In the genomic region with DNA sequence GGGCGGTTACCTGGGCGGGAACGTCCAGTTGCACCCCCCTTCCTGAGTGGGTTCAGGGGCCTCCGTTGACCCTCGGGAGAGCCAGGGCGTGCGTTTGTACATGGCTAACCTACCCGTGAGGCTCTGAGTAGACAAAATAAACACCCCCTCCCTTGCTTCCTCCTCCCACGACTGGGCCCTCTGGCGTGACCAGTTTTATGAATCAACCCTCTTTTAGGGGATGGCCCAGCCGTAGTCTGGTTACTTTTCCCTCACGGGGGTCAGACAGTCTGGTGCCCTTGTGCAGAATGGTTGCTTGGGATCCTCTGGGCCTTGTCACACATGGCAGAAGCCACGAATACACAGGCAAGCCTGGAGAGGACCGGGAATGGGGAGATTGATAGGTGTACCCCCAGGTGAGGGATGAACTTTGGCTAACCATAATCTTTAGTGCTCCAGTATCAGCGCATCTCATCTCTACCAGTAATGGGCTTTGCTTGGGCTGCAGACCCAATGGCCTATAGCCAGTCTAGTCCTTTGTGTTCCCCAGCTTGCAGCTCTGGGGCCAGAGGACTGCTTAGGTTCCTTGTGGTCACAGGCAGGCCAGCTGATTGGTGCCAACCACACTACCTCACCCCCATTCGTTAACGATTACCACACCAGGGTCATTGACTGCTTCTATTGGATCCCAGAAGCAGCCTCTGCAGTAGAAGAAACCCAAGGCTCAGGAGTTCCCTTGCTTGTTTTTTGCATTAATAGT, we compare ENCODE assay signal across 8 mouse cellular contexts. TPM values are rescaled to one million over a fixed set of nuclear protein-coding genes. Genes with fewer than 3 reads are reported as not detected.
DNase-seq lines count a peak whose midpoint lies in the region; ATAC-seq and TF ChIP-seq lines count a peak whose summit lies in the region.

No protein-coding gene starts in this region.

- H3K9ac ChIP-seq in intestine, embryonic 16.5 days (ENCODE audit: low read depth, low read length), result peak overlapping the region; percentile 89
- H3K9ac ChIP-seq in liver, embryonic 16.5 days (ENCODE audit: low read depth, low read length), result peak overlapping the region; percentile 73
- H3K9ac ChIP-seq in neural tube, embryonic 15.5 days (replicated peaks), result peak overlapping the region; percentile 62

- peaks cover 43% of the 10 kb centered on the region for H3K4me1 ChIP-seq in intestine, embryonic 16.5 days (ENCODE audit: control insufficient read depth, insufficient read depth, low read length)
- peaks cover 30% of the 10 kb centered on the region for H3K4me1 ChIP-seq in liver, embryonic 16.5 days (ENCODE audit: control insufficient read depth, low read depth, low read length)
- H3K4me1 ChIP-seq in neural tube, embryonic 15.5 days, result peaks cover 51% of the 10 kb centered on the region

- 2% methylated on average over 17 of the region's 17 CpGs for WGBS in intestine, embryonic 16.5 days
- WGBS in liver, embryonic 16.5 days (ENCODE audit: insufficient replicate concordance), result 15% methylated on average over 17 of the region's 17 CpGs
- 6% methylated on average over 17 of the region's 17 CpGs for WGBS in neural tube, embryonic 15.5 days

- intact Hi-C loops in gastrocnemius, adult 2 months (cut with DNase I), result no loop called here

- H3K27me3 ChIP-seq in intestine, embryonic 16.5 days (replicated peaks; ENCODE audit: control insufficient read depth, insufficient read depth, low read length), result no peaks in the 10 kb centered on the region
- H3K27me3 ChIP-seq in liver, embryonic 16.5 days (ENCODE audit: control insufficient read depth, insufficient read depth, low read depth, low read length), result no peaks in the 10 kb centered on the region
- H3K27me3 ChIP-seq in neural tube, embryonic 15.5 days (replicated peaks), result no peaks in the 10 kb centered on the region

- H3K9me3 ChIP-seq in intestine, embryonic 16.5 days (ENCODE audit: control insufficient read depth, low read length), result no peaks in the 10 kb centered on the region
- no peaks in the 10 kb centered on the region for H3K9me3 ChIP-seq in liver, embryonic 16.5 days (replicated peaks; ENCODE audit: control insufficient read depth, low read length)
- H3K9me3 ChIP-seq in neural tube, embryonic 15.5 days (replicated peaks), result no peaks in the 10 kb centered on the region

- no peaks in the 10 kb centered on the region for H3K36me3 ChIP-seq in intestine, embryonic 16.5 days (ENCODE audit: control insufficient read depth, insufficient read depth, low read length)
- no peaks in the 10 kb centered on the region for H3K36me3 ChIP-seq in liver, embryonic 16.5 days (ENCODE audit: control insufficient read depth, insufficient read depth)
- H3K36me3 ChIP-seq in neural tube, embryonic 15.5 days, result peaks cover 3% of the 10 kb centered on the region; the same call in 1 of the 2 replicates

- H3K4me2 ChIP-seq in intestine, embryonic 16.5 days (ENCODE audit: low read depth, low read length), result peak overlapping the region; percentile 79
- H3K4me2 ChIP-seq in liver, embryonic 16.5 days (ENCODE audit: low read depth, low read length), result peak overlapping the region; percentile 90
- H3K4me2 ChIP-seq in neural tube, embryonic 15.5 days, result peak overlapping the region; percentile 80

- H3K27ac ChIP-seq in gastrocnemius, adult 2 months, result peak overlapping the region; percentile 91
- H3K27ac ChIP-seq in intestine, embryonic 16.5 days (ENCODE audit: low read length), result peak overlapping the region; percentile 92
- peak overlapping the region; percentile 72 for H3K27ac ChIP-seq in liver, embryonic 16.5 days (ENCODE audit: low read length)
- peak overlapping the region; percentile 77 for H3K27ac ChIP-seq in neural tube, embryonic 15.5 days (replicated peaks)

- ATAC-seq in intestine, embryonic 16.5 days, result peak; percentile 72
- ATAC-seq in liver, embryonic 16.5 days (ENCODE audit: low read depth), result peak; percentile 62
- ATAC-seq in neural tube, embryonic 15.5 days (ENCODE audit: low FRiP score), result peak; percentile 19; the same call in 1 of the 2 replicates

- H3K4me3 ChIP-seq in gastrocnemius, adult 2 months, result peak overlapping the region; percentile 84
- H3K4me3 ChIP-seq in intestine, embryonic 16.5 days (ENCODE audit: low read length), result peak overlapping the region; percentile 83
- peak overlapping the region; percentile 69 for H3K4me3 ChIP-seq in liver, embryonic 16.5 days (ENCODE audit: low read depth, low read length)
- peak overlapping the region; percentile 56 for H3K4me3 ChIP-seq in neural tube, embryonic 15.5 days (replicated peaks)

- TF ChIP-seq CTCF in gastrocnemius, adult 2 months (IDR thresholded peaks at IDR 0.05), result no peak

- no peak for DNase-seq in gastrocnemius, adult 2 months
- no peak for DNase-seq in gastrocnemius, postnatal 10 days
- peak; percentile 91 for DNase-seq in fat pad, adult 2 months (ENCODE audit: extremely low read depth, low read depth, low spot score)
- DNase-seq in left cerebral cortex, adult 9 months (ENCODE audit: low spot score in 2 of 2), result no peak
- DNase-seq in gastrocnemius, postnatal 4 days (ENCODE audit: low spot score in 2 of 2), result no peak

RNA-seq across cellular contexts. Expression of a gene that starts 0.6 kb away (rescaled TPM):
- 100 to 1,000 TPM in 1 of 2 experiments, 10 to 100 TPM in 1; 86.4 to 110 TPM for total RNA-seq in gastrocnemius, adult 2 months (2021)
- total RNA-seq in gastrocnemius, postnatal 10 days (2021), result 10 to 100 TPM; 71.4 to 87.2 TPM
- 90.5 and 92.5 TPM in 2 replicates for polyA plus RNA-seq in intestine, embryonic 16.5 days (2015; fragmentation: Nextera tagmentation; extraction: Ambion mirVana)
- 46.5 and 47.3 TPM in 2 replicates for polyA plus RNA-seq in liver, embryonic 16.5 days (2015; fragmentation: Nextera tagmentation; extraction: Ambion mirVana)
- polyA plus RNA-seq in neural tube, embryonic 15.5 days (2015; fragmentation: Nextera tagmentation; extraction: Ambion mirVana), result 68.6 and 71.0 TPM in 2 replicates
- 10 to 100 TPM; 61.8 to 62.1 TPM for total RNA-seq in gastrocnemius, postnatal 4 days (2021)

RNA-seq across cellular contexts. Expression of a gene that starts 0.7 kb away (rescaled TPM):
- total RNA-seq in gastrocnemius, adult 2 months (2021), result 1 to 10 TPM; 4.8 to 6.0 TPM
- 10 to 100 TPM in 1 of 2 experiments, 1 to 10 TPM in 1; 9.7 to 13.0 TPM for total RNA-seq in gastrocnemius, postnatal 10 days (2021)
- 13.5 and 13.6 TPM in 2 replicates for polyA plus RNA-seq in intestine, embryonic 16.5 days (2015; fragmentation: Nextera tagmentation; extraction: Ambion mirVana)
- 2.0 and 3.0 TPM in 2 replicates for polyA plus RNA-seq in liver, embryonic 16.5 days (2015; fragmentation: Nextera tagmentation; extraction: Ambion mirVana)
- polyA plus RNA-seq in neural tube, embryonic 15.5 days (2015; fragmentation: Nextera tagmentation; extraction: Ambion mirVana), result 7.1 and 8.8 TPM in 2 replicates
- total RNA-seq in gastrocnemius, postnatal 4 days (2021), result 10 to 100 TPM; 11.7 to 15.1 TPM

RNA-seq across cellular contexts. Expression of a gene that starts 15.6 kb away (rescaled TPM):
- total RNA-seq in gastrocnemius, adult 2 months (2021), result 100 to 1,000 TPM in 1 of 2 experiments, 10 to 100 TPM in 1; 97.4 to 112 TPM
- total RNA-seq in gastrocnemius, postnatal 10 days (2021), result 10 to 100 TPM; 79.3 to 82.7 TPM
- polyA plus RNA-seq in intestine, embryonic 16.5 days (2015; fragmentation: Nextera tagmentation; extraction: Ambion mirVana), result 79.4 and 86.8 TPM in 2 replicates
- 50.8 and 54.5 TPM in 2 replicates for polyA plus RNA-seq in liver, embryonic 16.5 days (2015; fragmentation: Nextera tagmentation; extraction: Ambion mirVana)
- polyA plus RNA-seq in neural tube, embryonic 15.5 days (2015; fragmentation: Nextera tagmentation; extraction: Ambion mirVana), result 150 and 179 TPM in 2 replicates
- total RNA-seq in gastrocnemius, postnatal 4 days (2021), result 10 to 100 TPM; 77.1 TPM

RNA-seq across cellular contexts. Expression of a gene that starts 39.1 kb away (rescaled TPM):
- 10 to 100 TPM; 12.1 to 13.6 TPM for total RNA-seq in gastrocnemius, adult 2 months (2021)
- total RNA-seq in gastrocnemius, postnatal 10 days (2021), result 10 to 100 TPM; 16.3 to 23.3 TPM
- 29.2 and 30.5 TPM in 2 replicates for polyA plus RNA-seq in intestine, embryonic 16.5 days (2015; fragmentation: Nextera tagmentation; extraction: Ambion mirVana)
- polyA plus RNA-seq in liver, embryonic 16.5 days (2015; fragmentation: Nextera tagmentation; extraction: Ambion mirVana), result 10.1 and 13.5 TPM in 2 replicates
- 31.4 and 35.5 TPM in 2 replicates for polyA plus RNA-seq in neural tube, embryonic 15.5 days (2015; fragmentation: Nextera tagmentation; extraction: Ambion mirVana)
- total RNA-seq in gastrocnemius, postnatal 4 days (2021), result 10 to 100 TPM; 27.3 to 28.5 TPM

RNA-seq across cellular contexts. Expression of a gene that starts 45.9 kb away (rescaled TPM):
- 1 to 10 TPM; 5.2 to 6.9 TPM for total RNA-seq in gastrocnemius, adult 2 months (2021)
- 10 to 100 TPM; 22.2 to 32.3 TPM for total RNA-seq in gastrocnemius, postnatal 10 days (2021)
- 14.5 and 18.1 TPM in 2 replicates for polyA plus RNA-seq in intestine, embryonic 16.5 days (2015; fragmentation: Nextera tagmentation; extraction: Ambion mirVana)
- polyA plus RNA-seq in liver, embryonic 16.5 days (2015; fragmentation: Nextera tagmentation; extraction: Ambion mirVana), result 2.1 and 2.5 TPM in 2 replicates
- 17.2 and 18.7 TPM in 2 replicates for polyA plus RNA-seq in neural tube, embryonic 15.5 days (2015; fragmentation: Nextera tagmentation; extraction: Ambion mirVana)
- total RNA-seq in gastrocnemius, postnatal 4 days (2021), result 10 to 100 TPM; 41.4 to 45.9 TPM

Comparison
In these comparisons a context has a peak if more than half of its experiments do, and no peak if none do; other contexts are left out.
1. ATAC-seq: peak in every context shown above with its lines; median percentile 72 in intestine, embryonic 16.5 days; 62 in liver, embryonic 16.5 days; 19 in neural tube, embryonic 15.5 days.